Mouse (Mus musculus) heart, embryonic 11.5 days (tissue): ENCODE results near the gene Zfp575. TPM values are rescaled to one million over a fixed set of nuclear protein-coding genes. Genes with fewer than 3 reads are reported as not detected.

ENCODE experiments used
- ATAC-seq: fragments of 200-750 bp; cut with Nextera tagmentation; replicated peaks from 2 replicates; pipeline ENCODE4 v1.8.0; 2017; ENCODE audit warnings: moderate library complexity; ENCODE audit not compliant: insufficient number of reproducible peaks, low FRiP score, low TSS enrichment
- H3K27ac ChIP-seq: fragments of 300-500 bp; sonication (generic); 2 replicates; pipeline ENCODE4 v1.5.1; 2014; ENCODE audit warnings: mild to moderate bottlenecking, low read depth, low read length
- H3K27me3 ChIP-seq: fragments of 300-500 bp; sonication (generic); 2 replicates; pipeline ENCODE4 v1.6.1; 2014; ENCODE audit warnings: mild to moderate bottlenecking, low read length, mixed read lengths; ENCODE audit not compliant: control insufficient read depth, insufficient read depth
- H3K36me3 ChIP-seq: fragments of 300-500 bp; sonication (generic); 2 replicates; pipeline ENCODE4 v1.6.1; 2014; ENCODE audit warnings: mild to moderate bottlenecking, low read length, moderate library complexity, mixed read lengths; ENCODE audit not compliant: control insufficient read depth, insufficient read depth
- H3K4me1 ChIP-seq: fragments of 300-500 bp; sonication (generic); 2 replicates; pipeline ENCODE4 v1.6.1; 2014; ENCODE audit warnings: low read length; ENCODE audit not compliant: control insufficient read depth, insufficient read depth
- H3K4me2 ChIP-seq: fragments of 300-500 bp; sonication (generic); 2 replicates; pipeline ENCODE4 v1.6.1; 2014; ENCODE audit warnings: mild to moderate bottlenecking, moderate library complexity
- H3K4me3 ChIP-seq: fragments of 300-500 bp; sonication (generic); 2 replicates; pipeline ENCODE4 v1.5.1; 2014; ENCODE audit warnings: low read depth, low read length
- H3K9ac ChIP-seq: fragments of 300-500 bp; sonication (generic); 2 replicates; pipeline ENCODE4 v1.6.1; 2014; ENCODE audit warnings: mild to moderate bottlenecking, low read depth, low read length, moderate library complexity
- H3K9me3 ChIP-seq: fragments of 300-500 bp; sonication (generic); replicated peaks from 2 replicates; pipeline ENCODE4 v1.6.1; 2016; ENCODE audit warnings: low read length; ENCODE audit not compliant: control insufficient read depth
- WGBS: fragments of 180-500 bp; shearing (Covaris S2); extraction: QIAGEN DNeasy Blood & Tissue Kit; methylation state at CpG from one replicate; pipeline ENCODE4 v1.1.7; 2014; ENCODE audit not compliant: insufficient replicate concordance; 5-methylcytosine and 5-hydroxymethylcytosine counted together
- polyA plus RNA-seq: library from polyadenylated mRNA; unstranded; fragments of >200 nt; fragmentation: Nextera tagmentation; extraction: Ambion mirVana; gene quantifications from 2 replicates; pipeline ENCODE4 v1.2.1, GENCODE M21; 2014

The Zfp575 gene
- polyA plus RNA-seq, 1 experiment from 2014 or later: 0.42 TPM

- H3K4me1 ChIP-seq: 0 out of 2 replicates have a peak, but pooled peaks cover 4% of the 10 kb centered on the region
- WGBS: 78% methylated on average over 6 of the region's 6 CpGs
- H3K4me3 ChIP-seq: no peak overlapping the region
- H3K27ac ChIP-seq: no peak overlapping the region
- H3K27me3 ChIP-seq: peaks cover 39% of the 10 kb centered on the region
- H3K9ac ChIP-seq: no peak overlapping the region
- no peaks in the 10 kb centered on the region for H3K36me3 ChIP-seq
- no peak overlapping the region for H3K4me2 ChIP-seq
- H3K9me3 ChIP-seq: no peaks in the 10 kb centered on the region
- ATAC-seq: no peak
These were observed 2.6 kb downstream of the Zfp575 start for GRCm38 (mm10) chr7:24584876-24585275.

DNA sequence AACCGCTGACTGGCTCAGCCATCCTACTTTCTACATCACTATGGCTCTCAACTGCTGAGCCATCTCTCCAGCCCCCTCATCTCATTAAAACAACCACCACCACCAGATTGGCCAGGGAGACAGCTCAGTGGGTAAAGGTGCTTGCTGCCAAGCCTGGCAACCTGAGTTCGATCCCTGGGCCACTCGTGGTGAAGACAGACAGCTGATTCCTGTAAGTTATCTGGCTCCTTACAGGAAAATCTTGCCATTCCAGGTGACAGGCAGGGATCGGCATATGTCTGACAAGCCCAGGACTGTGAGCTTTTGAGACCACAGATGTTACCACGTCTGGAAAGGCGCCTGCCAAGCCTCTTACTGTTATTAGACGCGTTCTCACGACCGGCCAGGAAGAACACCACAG, 9.6 kb downstream of the Zfp575 start:
- no peak overlapping the region for H3K4me2 ChIP-seq
- H3K9me3 ChIP-seq: no peaks in the 10 kb centered on the region
- ATAC-seq: no peak
- peaks cover under 1% of the 10 kb centered on the region; the same call in 1 of the 2 replicates for H3K36me3 ChIP-seq
- H3K4me3 ChIP-seq: no peak overlapping the region
- no peak overlapping the region for H3K9ac ChIP-seq
- no peaks in the 10 kb centered on the region for H3K27me3 ChIP-seq
- no peaks in the 10 kb centered on the region for H3K4me1 ChIP-seq
- WGBS: 88% methylated on average over 10 of the region's 10 CpGs
- no peak overlapping the region for H3K27ac ChIP-seq

GRCm38 (mm10) chr7:24574224-24574796, 13.1 kb downstream of the Zfp575 start:
- Histone ChIP-seq H3K27me3 (no peaks in the 10 kb centered on the region), H3K9ac (no peak overlapping the region), H3K9me3 (no peaks in the 10 kb centered on the region), H3K4me3 (no peak overlapping the region), H3K36me3 (peaks cover 16% of the 10 kb centered on the region; the same call in 1 of the 2 replicates), H3K4me2 (no peak overlapping the region), H3K4me1 (no peaks in the 10 kb centered on the region), H3K27ac (no peak overlapping the region)
- WGBS: 61% methylated on average over 12 of the region's 12 CpGs
- no peak for ATAC-seq

DNA sequence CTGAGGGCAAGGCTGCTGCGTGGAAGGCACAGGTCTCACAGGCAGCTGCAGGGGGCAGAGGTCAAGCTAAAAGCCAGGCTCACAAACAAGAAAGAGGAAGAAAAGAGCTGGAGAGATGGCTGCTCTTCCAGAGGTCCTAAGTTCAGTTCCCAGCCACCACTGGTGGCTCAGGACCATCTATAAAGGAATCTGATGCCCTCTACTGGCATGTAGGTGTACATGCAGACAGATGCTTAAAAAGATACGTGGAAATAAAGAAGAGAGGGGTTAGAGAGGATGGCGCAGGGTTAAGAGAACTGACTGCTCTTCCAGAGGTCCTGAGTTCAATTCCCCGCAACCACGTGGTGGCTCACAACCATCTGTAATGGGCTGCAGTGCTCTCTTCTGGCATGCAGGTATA, 15.0 kb downstream of the Zfp575 start:
- H3K4me1 ChIP-seq: no peaks in the 10 kb centered on the region
- 59% methylated on average over 5 of the region's 5 CpGs for WGBS
- H3K27ac ChIP-seq: no peak overlapping the region
- H3K4me2 ChIP-seq: no peak overlapping the region
- H3K4me3 ChIP-seq: no peak overlapping the region
- H3K9ac ChIP-seq: no peak overlapping the region
- H3K36me3 ChIP-seq: peaks cover 22% of the 10 kb centered on the region
- no peak for ATAC-seq
- no peaks in the 10 kb centered on the region for H3K27me3 ChIP-seq
- no peaks in the 10 kb centered on the region for H3K9me3 ChIP-seq

DNA sequence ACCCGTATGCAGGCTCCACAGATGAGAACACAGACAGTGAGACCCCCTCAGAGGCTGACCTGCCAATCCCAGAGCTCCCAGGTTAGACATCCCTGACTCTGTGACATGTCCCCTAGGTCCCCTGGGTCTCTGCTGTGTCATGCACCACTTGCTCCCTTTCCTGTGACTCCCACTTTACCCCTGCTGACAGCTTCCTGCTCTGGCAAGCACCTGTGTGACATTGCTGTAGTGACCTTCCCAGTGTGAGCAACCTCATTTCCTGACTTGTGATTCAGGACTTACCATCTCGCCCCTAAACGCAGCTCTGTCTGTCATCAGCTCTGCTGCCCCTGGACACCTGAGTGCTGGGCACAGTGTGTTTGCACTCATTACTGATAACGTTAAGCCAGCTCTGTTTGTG, 16.4 kb downstream of the Zfp575 start:
- Histone ChIP-seq H3K4me2 (no peak overlapping the region), H3K36me3 (peaks cover 22% of the 10 kb centered on the region), H3K4me1 (no peaks in the 10 kb centered on the region), H3K27me3 (no peaks in the 10 kb centered on the region), H3K9me3 (no peaks in the 10 kb centered on the region), H3K4me3 (no peak overlapping the region), H3K9ac (no peak overlapping the region), H3K27ac (no peak overlapping the region)
- 85% methylated on average over 4 of the region's 4 CpGs for WGBS
- ATAC-seq: no peak

- H3K36me3 ChIP-seq: peaks cover 25% of the 10 kb centered on the region
- H3K4me2 ChIP-seq: no peak overlapping the region
- no peaks in the 10 kb centered on the region for H3K4me1 ChIP-seq
- no peak overlapping the region for H3K9ac ChIP-seq
- H3K27me3 ChIP-seq: no peaks in the 10 kb centered on the region
- H3K9me3 ChIP-seq: no peaks in the 10 kb centered on the region
- WGBS: 82% methylated on average over 4 of the region's 4 CpGs
- no peak overlapping the region for H3K27ac ChIP-seq
- no peak overlapping the region for H3K4me3 ChIP-seq
- no peak for ATAC-seq
These were observed 18.9 kb downstream of the Zfp575 start for GRCm38 (mm10) chr7:24568512-24568911.

GRCm38 (mm10) chr7:24566206-24566605, 21.2 kb downstream of the Zfp575 start:
- H3K4me1 ChIP-seq: no peaks in the 10 kb centered on the region
- H3K27me3 ChIP-seq: no peaks in the 10 kb centered on the region
- ATAC-seq: no peak
- H3K9me3 ChIP-seq: no peaks in the 10 kb centered on the region
- no peak overlapping the region for H3K9ac ChIP-seq
- 87% methylated on average over 9 of the region's 9 CpGs for WGBS
- H3K4me2 ChIP-seq: no peak overlapping the region
- no peak overlapping the region for H3K27ac ChIP-seq
- no peak overlapping the region for H3K4me3 ChIP-seq
- peaks cover 22% of the 10 kb centered on the region for H3K36me3 ChIP-seq

DNA sequence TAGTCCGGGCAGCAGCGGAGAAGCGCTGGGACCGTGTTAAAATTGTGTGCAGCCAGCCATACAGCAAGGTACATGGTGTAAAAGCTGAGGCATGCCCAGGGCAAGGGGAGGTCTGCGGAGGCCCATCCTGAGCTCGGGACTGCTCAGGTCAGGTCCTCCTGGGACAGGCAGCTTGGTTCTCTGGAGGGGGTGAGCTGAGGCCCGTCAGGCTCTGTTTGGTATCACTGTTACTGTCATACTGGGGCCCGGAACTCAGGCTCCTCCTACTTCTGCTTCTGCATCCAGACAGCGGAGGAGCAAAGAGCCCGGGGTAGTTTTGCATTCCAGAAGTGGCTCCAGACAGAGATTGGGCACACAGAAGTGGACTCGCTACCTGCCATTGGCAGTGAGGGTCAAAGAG, 21.8 kb downstream of the Zfp575 start:
- peaks cover 18% of the 10 kb centered on the region for H3K36me3 ChIP-seq

DNA sequence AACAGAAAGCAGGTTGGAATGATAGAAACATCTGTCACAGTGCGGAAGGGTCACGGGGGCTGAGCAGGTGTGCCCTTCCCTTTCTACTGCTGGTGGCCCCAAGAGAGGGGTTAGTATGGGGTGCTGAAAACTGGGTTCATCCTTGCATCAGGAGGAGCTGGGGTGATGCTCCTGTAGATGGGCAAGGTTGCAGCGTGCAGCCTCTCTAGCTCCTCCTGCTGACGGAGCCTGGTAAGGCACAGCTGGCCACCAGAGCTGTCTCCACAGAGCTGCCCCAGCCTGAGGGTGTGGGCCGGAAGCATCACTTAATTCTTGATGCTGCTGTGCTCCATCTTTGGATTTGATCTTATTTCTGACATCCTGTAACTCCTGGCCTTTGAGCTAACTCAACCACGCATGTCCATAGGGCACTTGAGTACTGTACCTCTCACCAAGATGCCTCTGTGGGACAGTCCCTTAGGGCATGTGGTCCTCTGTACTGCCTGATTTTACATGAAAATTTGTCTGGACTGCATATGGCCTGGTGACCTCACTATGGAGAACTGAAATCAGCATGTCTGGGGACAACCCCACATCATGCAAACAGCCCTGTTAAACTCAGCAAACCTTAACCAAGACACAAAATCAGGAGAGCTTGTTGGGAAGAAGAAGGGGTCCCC, 22.7 kb downstream of the Zfp575 start:
- Histone ChIP-seq H3K27ac (no peak overlapping the region), H3K36me3 (peaks cover 16% of the 10 kb centered on the region), H3K4me1 (no peaks in the 10 kb centered on the region), H3K4me2 (no peak overlapping the region), H3K9ac (no peak overlapping the region), H3K9me3 (no peaks in the 10 kb centered on the region), H3K4me3 (no peak overlapping the region), H3K27me3 (no peaks in the 10 kb centered on the region)
- WGBS: 65% methylated on average over 6 of the region's 6 CpGs
- no peak for ATAC-seq

More for the DNA sequence above, 21.8 kb downstream of the Zfp575 start:
- Histone ChIP-seq H3K4me3 (no peak overlapping the region), H3K27me3 (no peaks in the 10 kb centered on the region), H3K9me3 (no peaks in the 10 kb centered on the region), H3K27ac (no peak overlapping the region), H3K9ac (no peak overlapping the region), H3K4me2 (no peak overlapping the region), H3K4me1 (no peaks in the 10 kb centered on the region)
- WGBS: 91% methylated on average over 11 of the region's 11 CpGs
- no peak for ATAC-seq
